Mouse (Mus musculus): ENCODE measurements around the gene Tenm4. TPM values are rescaled to one million over a fixed set of nuclear protein-coding genes. Genes with fewer than 3 reads are reported as not detected.

The Tenm4 gene
- polyA plus RNA-seq, 1 experiment, result 9.8 TPM

GRCm38 (mm10) chr7:96168921-96169320 is 2.1 kb upstream of the Tenm4 start:
- Histone ChIP-seq H3K27ac (replicated peaks; ENCODE audit: low read depth, low read length) (no peak overlapping the region), H3K4me3 (ENCODE audit: insufficient read depth, low read depth, low read length) (no peak overlapping the region), H3K4me1 (ENCODE audit: control insufficient read depth, insufficient read depth, insufficient read length, low read length) (0 out of 2 replicates have a peak, but pooled peaks cover 2% of the 10 kb centered on the region)

GRCm38 (mm10) chr7:96171596-96172563 is 834 bp downstream of the Tenm4 start:
- 0 out of 2 replicates have a peak, but pooled peaks cover 2% of the 10 kb centered on the region for H3K4me1 ChIP-seq (ENCODE audit: control insufficient read depth, insufficient read depth, insufficient read length, low read length)
- peak overlapping the region; percentile 36; the same call in 1 of the 2 replicates for H3K27ac ChIP-seq (replicated peaks; ENCODE audit: low read depth, low read length)

DNA sequence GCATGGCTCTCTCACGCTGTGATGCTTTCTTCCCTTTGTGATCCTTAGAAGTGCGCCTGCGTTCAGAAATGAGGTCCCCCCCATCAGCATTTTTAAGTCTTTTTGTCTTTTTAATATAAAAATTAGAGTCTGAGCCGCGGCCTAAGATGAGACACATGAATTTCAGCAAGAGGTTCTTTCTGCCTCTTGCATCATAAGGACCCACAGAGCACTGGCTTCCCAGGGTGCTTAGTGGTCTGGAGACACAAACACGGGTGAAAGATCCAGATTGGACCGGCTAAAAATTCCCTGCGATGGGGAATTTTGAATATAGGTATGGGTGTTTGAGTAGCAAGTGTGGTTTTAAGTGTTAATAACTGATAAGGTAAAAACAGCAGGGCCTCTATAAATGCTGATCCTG is 5.7 kb downstream of the Tenm4 start:
- Histone ChIP-seq H3K4me3 (ENCODE audit: insufficient read depth, low read depth, low read length) (no peak overlapping the region), H3K4me1 (ENCODE audit: control insufficient read depth, insufficient read depth, insufficient read length, low read length) (no peaks in the 10 kb centered on the region), H3K27ac (replicated peaks; ENCODE audit: low read depth, low read length) (no peak overlapping the region)

More at GRCm38 (mm10) chr7:96171596-96172563, 834 bp downstream of the Tenm4 start:
- H3K4me3 ChIP-seq (ENCODE audit: insufficient read depth, low read depth, low read length), result peak overlapping the region; percentile 43

DNA sequence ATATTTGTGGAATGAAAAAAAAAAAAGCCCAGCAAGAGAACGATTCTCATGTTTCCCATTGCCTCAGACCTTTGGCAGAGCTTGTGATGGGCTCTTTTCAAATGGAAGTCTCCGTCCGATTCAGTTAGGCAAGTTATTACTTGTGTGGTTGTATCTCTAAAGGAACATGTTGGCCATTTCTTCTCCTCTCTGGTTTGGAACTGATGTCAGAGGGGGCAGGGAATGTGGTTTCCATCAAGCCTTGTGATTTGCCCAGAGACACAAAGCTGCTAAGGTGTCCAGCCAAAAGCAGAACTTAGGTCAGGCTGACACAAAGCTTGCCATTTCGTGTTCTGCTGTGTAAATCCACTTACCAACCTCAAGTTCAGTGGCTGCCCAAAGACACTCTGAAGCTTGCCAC is 10.7 kb downstream of the Tenm4 start:
- Histone ChIP-seq H3K4me1 (ENCODE audit: control insufficient read depth, insufficient read depth, insufficient read length, low read length) (no peaks in the 10 kb centered on the region), H3K27ac (replicated peaks; ENCODE audit: low read depth, low read length) (no peak overlapping the region), H3K4me3 (ENCODE audit: insufficient read depth, low read depth, low read length) (no peak overlapping the region)

DNA sequence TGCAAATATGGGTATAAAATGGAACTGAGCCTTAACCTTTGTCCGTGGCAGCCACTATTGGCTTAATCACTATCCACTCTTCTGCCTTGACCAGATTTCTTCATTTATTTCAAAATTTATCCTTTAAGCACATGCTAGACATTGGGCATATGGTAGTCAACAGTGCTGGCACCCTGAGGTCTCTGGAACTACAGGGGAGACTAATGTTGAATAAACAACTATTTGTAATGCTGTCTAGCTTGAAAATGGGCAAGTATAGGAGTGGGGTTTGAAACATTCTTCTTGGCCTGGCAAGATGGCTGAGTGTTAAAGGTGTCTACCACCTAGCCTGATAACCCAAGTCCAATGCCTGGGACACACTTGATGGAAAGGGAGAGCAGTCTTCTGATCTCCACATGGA is 12.1 kb downstream of the Tenm4 start:
- Histone ChIP-seq H3K4me3 (ENCODE audit: insufficient read depth, low read depth, low read length) (no peak overlapping the region), H3K4me1 (ENCODE audit: control insufficient read depth, insufficient read depth, insufficient read length, low read length) (no peaks in the 10 kb centered on the region), H3K27ac (replicated peaks; ENCODE audit: low read depth, low read length) (no peak overlapping the region)

DNA sequence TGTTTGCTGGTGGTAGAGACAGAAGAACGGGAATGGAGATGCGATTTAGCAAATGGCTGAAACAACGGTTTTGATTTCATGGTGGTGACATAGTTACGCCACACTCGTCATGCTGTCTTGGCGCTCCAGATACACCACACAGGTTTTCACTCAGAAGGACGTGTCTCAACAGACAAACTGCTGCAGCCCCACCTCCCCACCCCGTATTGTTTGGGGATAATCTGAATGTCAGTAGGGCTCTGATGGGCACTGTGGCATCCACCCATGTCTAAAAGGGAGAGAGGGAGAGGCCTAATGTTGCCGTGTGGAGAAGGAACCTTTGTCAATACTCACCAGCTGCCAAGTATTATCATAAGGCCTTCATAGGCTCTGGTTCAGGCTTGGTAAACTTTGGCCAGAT is 14.4 kb downstream of the Tenm4 start:
- H3K4me1 ChIP-seq (ENCODE audit: control insufficient read depth, insufficient read depth, insufficient read length, low read length), result no peaks in the 10 kb centered on the region
- H3K27ac ChIP-seq (replicated peaks; ENCODE audit: low read depth, low read length), result no peak overlapping the region
- H3K4me3 ChIP-seq (ENCODE audit: insufficient read depth, low read depth, low read length), result no peak overlapping the region

- Histone ChIP-seq H3K4me3 (ENCODE audit: insufficient read depth, low read depth, low read length) (no peak overlapping the region), H3K27ac (replicated peaks; ENCODE audit: low read depth, low read length) (no peak overlapping the region), H3K4me1 (ENCODE audit: control insufficient read depth, insufficient read depth, insufficient read length, low read length) (no peaks in the 10 kb centered on the region)
Observed at GRCm38 (mm10) chr7:96203812-96204560, 32.9 kb downstream of the Tenm4 start.

DNA sequence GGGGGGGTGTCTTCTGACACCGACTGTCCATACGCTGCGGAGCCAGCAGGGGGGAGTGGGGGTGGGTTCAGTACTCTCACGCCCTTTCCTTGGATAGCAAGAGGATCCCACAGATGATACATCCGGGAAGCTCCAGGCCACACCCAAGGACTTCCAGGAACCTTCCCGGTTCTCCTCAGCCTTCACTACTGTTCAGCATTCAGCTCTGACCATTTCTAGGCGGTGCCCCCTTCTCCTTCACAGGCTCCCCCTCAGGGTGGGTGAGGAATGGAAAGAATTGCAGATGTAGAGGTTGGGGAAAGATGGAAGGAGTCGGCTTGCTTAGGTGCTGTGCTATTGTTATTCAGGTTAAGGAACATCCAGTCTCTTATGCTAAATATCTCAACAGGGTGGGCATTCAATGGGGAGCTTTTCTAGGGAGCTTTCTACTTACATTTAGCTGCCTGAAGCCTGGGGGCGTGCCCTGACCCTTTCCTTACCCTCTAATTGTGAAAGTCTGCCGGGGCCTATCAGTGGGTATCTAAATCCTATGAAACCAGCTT is 33.8 kb downstream of the Tenm4 start:
- Histone ChIP-seq H3K4me3 (ENCODE audit: insufficient read depth, low read depth, low read length) (no peak overlapping the region), H3K27ac (replicated peaks; ENCODE audit: low read depth, low read length) (no peak overlapping the region), H3K4me1 (ENCODE audit: control insufficient read depth, insufficient read depth, insufficient read length, low read length) (no peaks in the 10 kb centered on the region)

DNA sequence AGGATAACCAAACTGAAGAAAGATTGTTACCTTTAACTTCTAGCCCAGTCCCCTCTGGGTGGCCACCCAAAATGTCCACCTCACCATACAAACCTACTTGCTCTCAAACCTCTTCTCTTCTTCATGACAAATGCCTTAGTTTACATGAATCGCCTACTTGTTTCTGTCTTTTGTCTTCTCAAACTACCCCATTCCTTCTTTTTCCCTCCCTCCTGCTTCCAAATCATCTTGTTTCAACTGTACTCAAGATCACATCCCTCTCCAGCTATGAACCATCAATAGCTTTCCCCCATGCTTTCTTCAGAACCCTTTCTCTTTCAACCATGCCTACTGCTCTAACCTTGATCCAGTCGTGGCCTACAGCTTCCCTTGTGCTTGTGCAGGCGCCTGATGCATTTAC is 36.0 kb downstream of the Tenm4 start:
- no peak overlapping the region for H3K27ac ChIP-seq (replicated peaks; ENCODE audit: low read depth, low read length)
- H3K4me1 ChIP-seq (ENCODE audit: control insufficient read depth, insufficient read depth, insufficient read length, low read length), result peaks cover 3% of the 10 kb centered on the region; the same call in 1 of the 2 replicates
- H3K4me3 ChIP-seq (ENCODE audit: insufficient read depth, low read depth, low read length), result no peak overlapping the region

DNA sequence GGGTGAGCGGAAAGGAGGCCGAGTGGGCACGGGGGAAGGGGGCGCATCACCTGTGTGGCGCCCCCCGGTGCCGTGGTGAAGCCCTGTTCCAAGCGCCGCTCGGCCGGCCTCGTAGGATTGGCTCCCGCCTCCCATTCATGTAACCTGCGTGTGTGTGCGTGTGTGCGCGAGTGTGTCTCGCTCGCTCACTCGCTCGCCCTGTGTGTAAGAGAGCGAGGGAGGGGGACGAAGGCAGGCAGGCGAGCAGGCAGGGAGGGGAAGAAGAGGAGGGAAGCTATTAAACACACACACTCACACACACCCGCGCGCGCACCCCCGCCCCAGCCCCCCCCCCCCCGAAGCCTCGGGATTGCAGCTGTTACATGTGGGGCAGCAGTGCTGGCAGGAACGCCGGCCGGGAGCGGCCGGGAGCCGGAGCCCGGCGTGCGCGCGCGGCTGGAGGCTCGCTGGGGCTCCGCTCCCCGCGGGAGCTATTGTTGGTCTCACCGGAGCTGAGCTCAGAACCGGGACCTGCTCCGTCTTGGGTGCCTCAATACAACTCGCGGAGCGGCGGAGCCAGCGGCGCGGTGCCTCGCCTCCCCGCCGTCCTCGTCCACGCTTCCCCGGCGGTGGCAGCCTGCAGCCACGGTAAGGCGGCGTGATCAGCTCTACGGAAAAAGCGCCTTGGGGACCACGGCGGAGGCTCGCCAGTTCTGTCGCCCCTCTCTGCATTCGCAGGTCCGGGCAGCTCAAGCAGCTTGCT is 38.9 kb downstream of the Tenm4 start:
- Histone ChIP-seq H3K4me1 (ENCODE audit: control insufficient read depth, insufficient read depth, insufficient read length, low read length) (peaks cover 4% of the 10 kb centered on the region; the same call in 1 of the 2 replicates), H3K4me3 (ENCODE audit: insufficient read depth, low read depth, low read length) (peak overlapping the region; percentile 66), H3K27ac (replicated peaks; ENCODE audit: low read depth, low read length) (0 out of 2 replicates have a peak overlapping the region, but pooled peaks have one; percentile 19)

DNA sequence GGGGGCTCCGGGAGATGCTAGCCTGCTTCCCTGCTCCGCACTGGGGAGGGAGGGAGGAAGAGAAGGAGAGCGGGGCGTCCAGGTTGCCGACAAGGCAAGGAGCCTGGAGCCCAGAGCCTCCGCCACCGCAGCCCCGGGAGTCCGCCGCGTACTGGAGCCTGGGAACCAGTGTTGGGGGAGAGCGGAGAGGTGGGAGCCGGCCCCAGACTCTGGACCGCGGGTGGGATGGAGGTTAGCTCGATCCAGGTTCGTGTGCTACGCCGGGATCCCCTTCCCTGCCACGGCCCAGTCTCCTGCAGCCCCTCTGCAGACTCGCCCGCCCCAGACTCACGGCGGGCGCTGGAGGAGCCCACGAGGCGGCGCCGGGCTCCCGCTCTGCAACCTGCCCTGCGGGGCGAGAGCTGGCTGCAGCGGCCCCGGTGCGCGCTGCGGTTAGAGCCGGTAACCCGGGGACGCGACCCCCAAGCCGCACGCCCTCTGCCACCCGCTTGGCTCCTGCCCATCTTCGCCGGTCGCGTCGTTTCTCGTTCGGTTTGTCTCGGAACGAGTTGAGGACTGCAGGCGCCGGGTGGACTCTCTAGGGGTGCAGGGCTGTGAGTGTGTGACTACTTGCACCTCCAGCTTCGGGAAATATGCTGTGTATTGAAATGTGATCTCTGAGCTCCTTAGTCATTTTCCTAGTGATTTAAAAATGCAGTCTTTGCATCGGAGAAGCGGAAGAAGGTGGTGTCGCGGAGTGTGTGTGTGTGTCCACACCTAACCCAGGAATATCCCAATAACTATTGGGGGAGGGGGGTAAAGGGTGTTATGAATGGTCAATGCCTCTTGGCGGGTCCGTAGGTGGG is 39.7 kb downstream of the Tenm4 start:
- Histone ChIP-seq H3K27ac (replicated peaks; ENCODE audit: low read depth, low read length) (0 out of 2 replicates have a peak overlapping the region, but pooled peaks have one; percentile 19), H3K4me3 (ENCODE audit: insufficient read depth, low read depth, low read length) (peak overlapping the region; percentile 66), H3K4me1 (ENCODE audit: control insufficient read depth, insufficient read depth, insufficient read length, low read length) (peaks cover 4% of the 10 kb centered on the region; the same call in 1 of the 2 replicates)

DNA sequence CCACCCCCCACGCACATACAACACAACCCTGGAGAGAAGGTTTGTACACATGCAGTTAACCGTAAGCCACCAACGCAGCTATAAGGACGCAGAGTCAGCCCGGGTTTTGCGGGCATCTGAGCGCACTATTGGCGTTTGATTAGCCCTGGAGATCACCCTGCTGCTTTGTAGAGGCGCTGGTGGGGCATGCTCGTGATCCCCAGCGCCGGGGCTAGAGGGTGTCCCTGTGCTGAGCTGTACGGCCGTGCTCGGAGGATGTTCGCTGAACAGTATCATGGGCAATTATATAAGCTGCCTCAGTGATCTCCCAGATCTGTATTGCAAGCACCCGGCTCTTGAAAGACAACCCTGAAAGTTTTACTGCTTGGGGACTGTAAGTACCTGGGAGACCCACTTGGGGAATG is 40.6 kb downstream of the Tenm4 start:
- Histone ChIP-seq H3K27ac (replicated peaks; ENCODE audit: low read depth, low read length) (no peak overlapping the region), H3K4me1 (ENCODE audit: control insufficient read depth, insufficient read depth, insufficient read length, low read length) (peaks cover 4% of the 10 kb centered on the region; the same call in 1 of the 2 replicates), H3K4me3 (ENCODE audit: insufficient read depth, low read depth, low read length) (peak overlapping the region; percentile 61)

- H3K4me1 ChIP-seq (ENCODE audit: control insufficient read depth, insufficient read depth, insufficient read length, low read length), result peaks cover 4% of the 10 kb centered on the region; the same call in 1 of the 2 replicates
- H3K4me3 ChIP-seq (ENCODE audit: insufficient read depth, low read depth, low read length), result peak overlapping the region; percentile 61
- no peak overlapping the region for H3K27ac ChIP-seq (replicated peaks; ENCODE audit: low read depth, low read length)
Observed at GRCm38 (mm10) chr7:96212224-96212591, 41.2 kb downstream of the Tenm4 start.

Data from brown adipose tissue, adult 24 weeks (tissue).